In genomic region chr13:41491522-41491921, GRCm38 (mm10) we compare ENCODE assay signal across 23 mouse cellular contexts. TPM values are rescaled to one million over a fixed set of nuclear protein-coding genes. Genes with fewer than 3 reads are reported as not detected.
DNase-seq lines count a peak whose midpoint lies in the region; ATAC-seq and TF ChIP-seq lines count a peak whose summit lies in the region.
"Had no signal": no experiment of that assay in that cellular context is flagged by ENCODE, and none has a peak within 500 bp of the region (broad histone marks: within the 10 kb centered on the region; RNA-seq: fewer than 3 reads in every experiment).

No protein-coding gene starts in this region.

- H3K27me3 ChIP-seq in liver, postnatal 0 days (ENCODE audit: insufficient read depth, low read length) = no peaks in the 10 kb centered on the region
- H3K27me3 ChIP-seq in liver, embryonic 12.5 days (replicated peaks) = no peaks in the 10 kb centered on the region
- H3K27me3 ChIP-seq: forebrain, embryonic 13.5 days; hindbrain, embryonic 12.5 days; limb, embryonic 13.5 days; liver, embryonic 13.5 days; lung, embryonic 15.5 days; midbrain, embryonic 13.5 days had no signal

- no peaks in the 10 kb centered on the region for H3K9me3 ChIP-seq in liver, postnatal 0 days (ENCODE audit: low read length)
- H3K9me3 ChIP-seq in liver, embryonic 12.5 days (replicated peaks) = no peaks in the 10 kb centered on the region
- H3K9me3 ChIP-seq: forebrain, embryonic 13.5 days; heart, embryonic 13.5 days; hindbrain, embryonic 12.5 days; limb, embryonic 13.5 days; liver, embryonic 13.5 days; lung, embryonic 15.5 days; midbrain, embryonic 13.5 days had no signal

- H3K4me3 ChIP-seq in liver, postnatal 0 days (ENCODE audit: low read depth, low read length) = no peak overlapping the region
- no peak overlapping the region for H3K4me3 ChIP-seq in liver, embryonic 12.5 days
- H3K4me3 ChIP-seq: forebrain, embryonic 13.5 days; heart, adult 2 months; heart, embryonic 13.5 days; hindbrain, embryonic 12.5 days; limb, embryonic 13.5 days; liver, embryonic 13.5 days; lung, embryonic 15.5 days; midbrain, embryonic 13.5 days had no signal

- no peak overlapping the region for H3K9ac ChIP-seq in liver, postnatal 0 days (replicated peaks)
- no peak overlapping the region for H3K9ac ChIP-seq in liver, embryonic 12.5 days
- H3K9ac ChIP-seq: forebrain, embryonic 13.5 days; heart, embryonic 13.5 days; hindbrain, embryonic 12.5 days; limb, embryonic 13.5 days; liver, embryonic 13.5 days; lung, embryonic 15.5 days; midbrain, embryonic 13.5 days had no signal

- no peak for DNase-seq in liver, postnatal 0 days
- peak; percentile 84 for DNase-seq in A20 (ENCODE audit: low read depth, low spot score)
- DNase-seq in B cell, adult 2 months = peak; percentile 57 to 67
- DNase-seq in spleen, postnatal 36 days (ENCODE audit: low spot score in 2 of 2) = peak; percentile 80 to 82
- DNase-seq in layer of hippocampus, adult 9-10 months (ENCODE audit: low spot score) = no peak
- DNase-seq in ovary, postnatal 36 days (ENCODE audit: low spot score) = no peak
- DNase-seq: adrenal gland, postnatal 14 days; cerebellum, postnatal 10 days; gastrocnemius, postnatal 14 days; heart, adult 2 months; heart, postnatal 14 days; kidney, postnatal 36 days; liver, embryonic 13.5 days; right cerebral cortex, postnatal 14 days; thymus, postnatal 25 days had no signal

- H3K4me1 ChIP-seq in liver, postnatal 0 days (ENCODE audit: insufficient read depth) = peaks cover 5% of the 10 kb centered on the region
- peaks cover 8% of the 10 kb centered on the region; the same call in 1 of the 2 replicates for H3K4me1 ChIP-seq in liver, embryonic 12.5 days
- H3K4me1 ChIP-seq: forebrain, embryonic 13.5 days; liver, embryonic 13.5 days had no signal

- no peak for ATAC-seq in liver, postnatal 0 days
- ATAC-seq in liver, embryonic 12.5 days = no peak
- ATAC-seq: forebrain, embryonic 13.5 days; intestine, postnatal 0 days had no signal

- 65% methylated on average over 7 of the region's 7 CpGs for WGBS in liver, postnatal 0 days (ENCODE audit: insufficient replicate concordance)
- 73% methylated on average over 7 of the region's 7 CpGs for WGBS in liver, embryonic 12.5 days (ENCODE audit: insufficient replicate concordance)

- H3K36me3 ChIP-seq in liver, postnatal 0 days (replicated peaks; ENCODE audit: insufficient read depth, low read length) = no peaks in the 10 kb centered on the region
- H3K36me3 ChIP-seq in liver, embryonic 12.5 days = no peaks in the 10 kb centered on the region
- H3K36me3 ChIP-seq: heart, embryonic 13.5 days; hindbrain, embryonic 12.5 days; limb, embryonic 13.5 days; liver, embryonic 13.5 days; lung, embryonic 15.5 days; midbrain, embryonic 13.5 days had no signal

- H3K27ac ChIP-seq in liver, postnatal 0 days (ENCODE audit: low read depth) = peak overlapping the region; percentile 64
- no peak overlapping the region for H3K27ac ChIP-seq in liver, embryonic 12.5 days
- H3K27ac ChIP-seq: heart, adult 2 months; heart, embryonic 13.5 days; hindbrain, embryonic 12.5 days; limb, embryonic 13.5 days; liver, embryonic 13.5 days; lung, embryonic 15.5 days; midbrain, embryonic 13.5 days had no signal

- TF ChIP-seq CTCF in liver, postnatal 0 days (IDR thresholded peaks at IDR 0.05; ENCODE audit: low read depth) = no peak

- no peak overlapping the region for H3K4me2 ChIP-seq in liver, postnatal 0 days (ENCODE audit: low read depth, low read length)
- H3K4me2 ChIP-seq in liver, embryonic 12.5 days = no peak overlapping the region
- H3K4me2 ChIP-seq: forebrain, embryonic 13.5 days; heart, embryonic 13.5 days; hindbrain, embryonic 12.5 days; limb, embryonic 13.5 days; liver, embryonic 13.5 days; lung, embryonic 15.5 days; midbrain, embryonic 13.5 days had no signal

- TF ChIP-seq EP300 in liver, postnatal 0 days (IDR thresholded peaks at IDR 0.05; ENCODE audit: low read depth) = no peak

RNA-seq across cellular contexts. Expression of gene Nedd9, which starts 4.4 kb away (rescaled TPM):
- polyA plus RNA-seq in liver, postnatal 0 days (2015; fragmentation: Nextera tagmentation; extraction: Ambion mirVana) = 6.8 and 6.9 TPM in 2 replicates
- 2.5 and 2.8 TPM in 2 replicates for polyA plus RNA-seq in liver, embryonic 12.5 days (2016; fragmentation: Nextera tagmentation; extraction: Ambion mirVana)

Comparison
In these comparisons a context has a peak if more than half of its experiments do, and no peak if none do; other contexts are left out.
1. DNase-seq: peak in A20 (single experiment), B cell, adult 2 months (2 of 2) and spleen, postnatal 36 days (2 of 2); none in liver, postnatal 0 days (single experiment), layer of hippocampus, adult 9-10 months (single experiment) and ovary, postnatal 36 days (single experiment).